Mouse (Mus musculus) T-helper 2 cell (primary cell): ENCODE results near the gene Tktl1.
"Not testable (repeated sequence)": the region's sequence is repeated elsewhere in the genome, so short reads cannot be mapped to it uniquely, and the experiment has no call there.

Experiments used
- in situ Hi-C: fragments of 300-600 bp; cut with MboI, MseI; formaldehyde crosslinking; loops from one replicate; pipeline ENCODE4 v1.15.1; 2025; ENCODE audit warnings: high pct_unique_total_duplicates

The Tktl1 gene

DNA sequence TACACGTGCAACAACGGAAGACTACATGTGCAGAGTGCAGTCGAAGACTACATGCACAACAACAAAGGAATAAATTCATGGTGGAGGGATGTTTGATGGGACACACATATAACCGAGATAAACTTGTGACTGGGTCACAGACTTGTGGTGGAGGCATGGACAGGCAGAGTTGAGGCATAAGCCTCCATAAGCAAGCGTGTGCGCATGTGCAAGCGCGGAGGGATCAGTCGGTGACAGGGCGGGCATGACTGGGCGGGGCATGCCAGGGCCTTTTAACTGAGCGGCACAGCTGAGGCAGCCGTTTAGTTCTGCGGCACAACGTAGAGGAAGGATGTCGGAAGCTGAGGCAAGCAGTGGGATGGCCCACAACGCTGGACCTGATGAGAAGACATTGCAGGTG lies at the start of gene Tktl1:
Tktl1 (plus strand) TSS at position 301 of the 400 bp plus-strand sequence.
- in situ Hi-C loops, result no loop called here

- in situ Hi-C loops, result not testable (repeated sequence)
Observed at GRCm38 (mm10) chrX:74135263-74135662, 41.8 kb upstream of the Tktl1 start, which contains the start of gene Mecp2. TSS of gene Mecp2 (minus strand) at chrX:74135363.

DNA sequence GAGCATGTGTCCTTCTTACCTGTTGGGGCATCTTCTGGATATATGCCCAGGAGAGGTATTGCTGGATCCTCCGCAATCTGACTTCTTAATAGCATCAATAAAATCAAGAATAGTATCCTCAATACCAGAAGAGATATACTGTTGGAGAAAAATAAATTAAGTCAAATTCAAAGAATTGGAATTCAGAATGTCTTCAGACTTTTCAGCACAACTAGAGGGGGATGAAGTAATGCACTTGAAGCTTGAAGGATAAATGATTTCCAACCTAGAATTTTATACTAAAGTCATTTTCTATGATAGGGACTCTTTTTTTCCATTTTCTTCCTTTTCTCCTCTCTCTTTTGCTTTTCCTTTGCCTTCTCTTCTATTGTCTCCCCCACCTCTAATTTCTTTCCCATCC lies 9.3 kb upstream of the Tktl1 start, which contains the start of gene Tex28:
Tex28 (minus strand) TSS at position 101 of the 400 bp plus-strand sequence.
- in situ Hi-C loops, result no loop called here

DNA sequence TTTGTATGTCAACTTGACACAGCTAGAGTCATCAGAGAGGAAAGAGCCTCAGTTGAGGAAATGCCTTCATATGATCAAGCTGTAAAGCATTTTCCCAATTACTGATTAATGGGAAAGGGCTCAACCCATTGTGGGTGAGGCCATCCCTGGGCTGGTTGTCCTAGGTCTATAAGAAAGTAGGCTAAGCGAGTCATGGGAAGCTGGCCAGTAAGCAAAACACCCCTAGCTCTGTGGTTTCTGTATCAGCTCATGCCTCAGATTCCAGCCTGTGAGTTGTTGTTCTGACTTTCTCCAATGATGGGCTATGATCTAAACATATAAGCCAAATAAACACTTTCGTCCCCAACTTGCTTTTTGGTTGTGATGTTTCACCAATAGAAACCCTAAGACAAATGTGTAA lies 26.5 kb downstream of the Tktl1 start:
- in situ Hi-C loops, result no loop called here

GRCm38 (mm10) chrX:74218496-74218895 lies 41.4 kb downstream of the Tktl1 start:
- in situ Hi-C loops, result no loop called here

DNA sequence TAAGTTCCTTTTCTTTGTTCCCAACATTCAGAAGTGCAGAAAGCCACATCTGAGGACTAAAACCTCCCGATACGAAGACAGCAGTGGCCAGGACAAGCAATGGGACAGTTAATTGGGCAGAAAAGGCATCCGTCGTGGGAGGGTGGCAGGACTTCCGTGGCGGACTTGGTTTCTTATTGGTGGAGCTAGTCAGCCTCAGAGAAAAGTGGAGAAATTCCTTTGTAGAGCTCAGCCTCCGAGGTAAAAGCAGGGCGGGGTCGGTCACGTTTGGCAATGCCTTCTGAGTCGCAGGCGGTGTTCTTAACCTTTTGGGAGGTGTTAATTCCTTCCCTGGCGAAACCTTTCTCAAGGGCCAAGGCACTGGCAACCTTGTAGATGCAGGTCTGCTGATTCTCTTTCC lies 42.4 kb downstream of the Tktl1 start:
- in situ Hi-C loops, result no loop called here

GRCm38 (mm10) chrX:74220099-74220498 lies 43.0 kb downstream of the Tktl1 start:
- in situ Hi-C loops, result loop anchor here (5.0 kb wide), 1 partner anchor 47 kb away; no protein-coding TSS in a partner anchor

DNA sequence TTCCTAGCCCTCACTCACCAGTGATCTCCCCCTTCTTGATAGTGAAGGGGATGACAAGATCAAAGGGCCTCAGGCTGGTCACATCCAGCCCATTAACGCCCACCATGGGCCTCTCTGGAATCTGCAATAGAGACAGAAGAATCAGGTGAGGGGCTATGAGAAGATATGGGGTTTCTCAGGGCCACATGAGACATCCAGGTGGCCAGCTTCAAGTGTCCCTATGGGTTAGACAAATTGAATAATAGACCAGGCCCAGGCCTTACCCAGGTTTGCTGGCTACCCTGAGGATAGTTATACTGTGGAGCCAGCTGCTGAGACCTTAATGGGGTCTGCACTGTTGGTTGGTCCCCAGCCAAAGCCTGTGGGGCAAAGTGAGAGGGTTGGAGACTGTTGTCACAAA lies 53.0 kb downstream of the Tktl1 start:
- in situ Hi-C loops, result no loop called here

GRCm38 (mm10) chrX:74233196-74233595 lies 56.1 kb downstream of the Tktl1 start:
- in situ Hi-C loops, result no loop called here

GRCm38 (mm10) chrX:74240332-74240731 lies 63.3 kb downstream of the Tktl1 start:
- in situ Hi-C loops, result no loop called here

DNA sequence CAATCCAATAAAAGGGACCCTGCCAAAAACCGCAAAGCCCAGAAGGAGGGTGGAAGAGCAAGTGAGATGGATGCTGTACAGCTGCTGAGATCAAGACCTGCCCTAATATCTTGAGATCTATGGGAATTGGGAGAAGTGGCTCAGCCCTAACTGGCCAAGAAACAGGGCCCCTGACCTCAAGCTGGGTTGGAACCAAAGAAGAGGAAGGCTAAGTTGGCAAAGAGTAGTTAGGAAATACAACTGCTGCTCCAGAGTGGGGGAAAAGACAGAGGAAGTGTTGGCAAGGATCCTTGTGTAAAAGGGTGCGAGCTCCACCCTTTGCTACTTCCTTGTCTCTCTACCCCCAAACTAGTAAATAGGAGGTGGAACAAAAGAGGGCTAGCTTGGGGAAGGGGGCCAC lies 66.3 kb downstream of the Tktl1 start:
- in situ Hi-C loops, result no loop called here

DNA sequence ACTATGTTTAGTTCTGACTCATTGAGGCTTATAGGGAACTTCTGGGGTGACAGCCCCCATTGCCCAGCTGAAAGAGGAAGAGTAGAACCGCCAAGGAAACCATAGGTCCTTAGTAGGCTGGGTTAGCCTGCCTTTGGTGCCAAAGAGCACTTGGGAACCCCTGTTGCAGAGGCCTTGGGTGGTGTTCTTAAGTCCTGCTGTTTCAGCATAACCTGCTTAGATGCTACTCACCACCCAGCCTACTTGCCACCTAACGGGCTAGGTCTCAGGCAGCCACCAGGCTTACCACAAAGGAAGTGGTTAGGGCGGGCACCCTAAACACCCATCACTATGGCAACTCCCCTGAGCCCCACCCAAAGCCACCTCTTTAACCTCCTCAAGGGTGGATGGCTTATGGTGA lies 66.7 kb downstream of the Tktl1 start:
- in situ Hi-C loops, result no loop called here

DNA sequence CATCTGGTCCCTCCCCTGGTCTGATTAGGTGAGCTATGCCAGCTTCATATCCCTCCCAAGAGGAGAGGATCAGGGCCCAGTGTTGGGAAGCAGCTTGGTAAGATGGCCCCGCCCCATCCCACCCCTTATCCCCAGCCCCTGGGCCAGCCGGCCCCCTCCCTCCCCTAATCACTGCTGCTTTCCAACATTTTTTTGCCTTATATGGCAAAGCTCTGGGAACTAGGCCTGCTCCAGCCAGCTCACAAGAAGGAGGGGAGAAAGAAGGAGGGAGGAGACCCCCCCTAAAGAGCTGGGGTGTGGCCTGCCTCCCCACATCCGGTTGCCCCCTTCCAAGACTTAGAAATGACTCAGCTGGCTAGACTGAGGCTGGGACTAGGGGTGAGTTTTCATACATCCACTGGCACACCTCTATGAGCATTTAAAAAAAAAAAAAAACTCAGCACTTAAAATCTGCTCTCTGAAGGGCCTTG lies 67.6 kb downstream of the Tktl1 start:
- in situ Hi-C loops, result no loop called here

GRCm38 (mm10) chrX:74245107-74245506 lies 68.0 kb downstream of the Tktl1 start:
- in situ Hi-C loops, result no loop called here

GRCm38 (mm10) chrX:74245687-74246086 lies 68.6 kb downstream of the Tktl1 start:
- in situ Hi-C loops, result no loop called here

DNA sequence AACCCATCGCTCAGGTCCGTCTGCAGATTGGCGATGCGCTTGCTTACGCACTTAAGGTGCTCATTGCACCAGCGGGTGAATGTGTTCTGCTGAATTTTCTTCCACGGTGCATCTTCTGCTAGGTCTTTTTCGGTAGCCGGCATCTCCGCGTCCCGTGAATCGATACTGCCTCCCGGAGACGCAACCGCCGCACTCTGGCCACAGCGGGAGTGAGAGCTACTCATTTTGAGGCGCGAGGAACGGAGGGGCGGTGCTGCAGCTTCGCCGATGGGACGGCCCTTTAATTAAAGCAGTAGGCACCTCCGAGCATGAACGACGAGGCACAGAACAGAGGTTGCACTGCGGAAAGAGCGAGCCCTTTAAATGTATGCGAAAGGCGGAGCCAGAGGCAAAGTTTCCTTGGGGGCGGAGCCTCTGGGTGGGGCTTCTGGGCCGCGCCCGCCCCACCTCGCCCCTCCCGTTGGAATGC lies 69.2 kb downstream of the Tktl1 start:
- in situ Hi-C loops, result no loop called here

DNA sequence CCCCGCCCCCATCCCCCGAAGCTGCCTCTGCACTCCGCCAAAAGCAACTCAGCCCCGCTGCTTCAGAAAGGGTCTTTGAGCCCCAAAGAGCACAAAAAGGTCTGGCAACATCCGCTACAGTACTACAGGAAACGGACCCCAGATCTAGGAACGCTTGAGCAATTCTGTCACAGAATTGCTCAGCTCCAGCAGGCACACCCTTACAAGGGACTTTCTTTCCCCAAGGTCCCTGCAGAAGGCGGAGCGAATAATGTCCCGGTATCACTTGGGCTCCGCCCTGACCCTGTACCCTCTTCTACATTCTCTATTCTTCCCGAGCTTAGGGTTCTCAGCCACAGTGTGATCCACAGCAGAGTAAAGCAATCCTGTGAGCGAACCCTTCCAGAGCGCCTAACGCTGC lies 69.6 kb downstream of the Tktl1 start:
- in situ Hi-C loops, result no loop called here

DNA sequence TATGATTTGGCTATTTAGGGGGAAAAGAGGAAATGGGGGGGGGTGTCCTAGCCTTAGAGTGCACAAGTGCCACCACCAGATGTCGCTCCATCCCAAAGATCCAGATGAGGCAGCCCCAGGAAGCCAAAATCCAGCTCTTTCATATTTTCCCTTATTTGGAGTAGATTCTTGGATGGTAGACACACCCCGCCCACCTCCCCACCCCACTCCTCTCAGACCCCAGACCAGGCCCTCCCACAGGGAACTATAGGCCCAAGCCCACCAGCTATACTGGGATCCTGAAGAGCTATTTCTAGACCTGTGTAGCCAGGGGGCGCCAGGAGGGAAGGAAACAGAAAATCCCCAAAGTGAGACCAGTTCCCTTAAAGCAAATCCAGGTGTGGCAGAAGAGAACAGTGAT lies 71.6 kb downstream of the Tktl1 start:
- in situ Hi-C loops, result no loop called here

DNA sequence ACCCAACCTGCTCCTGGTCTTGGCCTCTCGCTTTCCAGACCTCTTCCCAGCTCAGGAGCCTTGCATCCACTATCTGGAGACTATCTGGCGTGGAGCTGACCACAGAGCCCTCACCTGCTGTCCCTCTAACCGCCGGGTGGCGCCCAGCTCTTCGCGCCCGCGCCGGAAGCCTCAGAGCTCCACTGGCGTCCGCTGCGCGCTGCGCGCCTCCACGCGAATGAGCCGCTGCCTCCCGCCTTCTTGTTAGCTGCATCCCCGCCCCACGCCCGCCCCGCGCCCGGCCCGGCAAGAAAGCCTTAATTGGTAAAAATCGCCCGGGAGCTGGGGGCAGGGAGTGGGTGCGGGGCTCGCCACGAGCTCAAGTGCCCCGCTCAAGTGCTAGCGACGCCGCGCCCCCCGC lies 72.6 kb downstream of the Tktl1 start, which contains the start of gene Flna:
Flna (minus strand) TSS at position 206 of the 400 bp plus-strand sequence.
- in situ Hi-C loops, result no loop called here

DNA sequence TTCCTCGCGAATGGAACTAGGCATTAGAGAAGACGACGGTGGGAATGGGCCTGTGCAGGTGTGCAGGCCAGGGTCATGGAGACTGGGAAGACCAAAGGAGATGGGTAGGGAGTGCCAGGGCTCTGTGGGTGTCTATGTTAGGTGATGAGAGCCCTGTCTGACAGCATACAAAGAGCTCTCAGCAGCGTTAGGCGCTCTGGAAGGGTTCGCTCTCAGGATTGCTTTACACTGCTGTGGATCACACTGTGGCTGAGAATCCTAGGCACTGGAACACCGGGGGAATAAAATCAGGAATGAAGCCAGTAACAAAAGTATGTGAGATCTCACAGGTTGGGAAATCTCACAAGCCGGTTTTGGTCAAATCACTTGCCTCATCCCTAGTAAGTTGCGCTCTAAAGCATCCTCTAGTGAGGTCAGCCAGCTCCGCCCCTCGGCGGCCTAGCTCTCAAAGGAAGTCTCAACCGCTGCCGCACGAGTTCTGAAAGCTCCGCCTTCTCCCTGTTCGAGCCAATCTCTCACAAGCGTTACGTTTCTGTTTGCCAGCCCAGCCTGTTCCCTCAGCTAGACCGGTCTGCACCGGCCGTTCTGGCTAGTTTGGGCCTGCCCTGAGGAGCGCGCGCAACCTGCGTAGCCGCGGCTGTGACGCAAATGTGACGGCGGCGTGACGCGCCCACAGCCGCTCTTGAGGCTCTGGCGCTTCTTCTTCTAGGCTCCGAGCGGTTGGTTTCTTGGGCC lies 77.3 kb downstream of the Tktl1 start, which contains the start of gene Emd:
Emd (plus strand) TSS at position 535 of the 735 bp plus-strand sequence.
- in situ Hi-C loops, result no loop called here

DNA sequence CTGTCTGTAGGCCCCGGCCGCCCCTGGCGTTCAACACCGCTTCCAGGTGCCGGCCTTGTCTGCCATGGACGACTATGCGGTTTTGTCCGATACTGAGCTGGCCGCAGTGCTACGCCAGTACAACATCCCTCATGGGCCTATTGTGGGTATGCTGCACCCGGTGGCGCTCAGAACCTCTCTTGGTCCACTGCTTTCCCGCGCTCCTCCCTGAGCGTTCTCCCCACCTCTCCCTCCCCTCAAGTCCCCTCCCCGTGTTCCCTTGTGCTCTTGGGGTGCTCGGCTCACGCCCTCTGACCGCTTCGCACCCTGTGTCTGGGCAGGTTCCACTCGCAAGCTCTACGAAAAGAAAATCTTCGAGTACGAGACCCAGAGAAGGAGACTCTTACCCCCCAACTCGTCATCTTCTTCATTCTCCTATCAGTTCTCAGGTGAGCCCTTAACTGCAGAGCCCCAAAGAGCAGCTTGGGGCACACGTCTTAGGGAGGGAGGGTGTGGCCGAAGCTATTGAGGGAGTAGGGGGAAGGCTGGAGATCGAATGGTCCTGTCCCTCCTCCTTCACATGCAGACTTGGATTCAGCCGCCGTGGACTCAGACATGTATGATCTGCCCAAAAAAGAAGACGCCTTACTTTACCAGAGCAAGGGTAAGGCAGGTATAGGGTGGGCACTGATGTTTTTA lies 78.0 kb downstream of the Tktl1 start:
- in situ Hi-C loops, result no loop called here

GRCm38 (mm10) chrX:74257746-74258145 lies 80.7 kb downstream of the Tktl1 start:
- in situ Hi-C loops, result no loop called here
